Mouse (Mus musculus): ENCODE data around the gene Dnajc13. TPM values are rescaled to one million over a fixed set of nuclear protein-coding genes. Genes with fewer than 3 reads are reported as not detected.

Dnajc13 gene
- polyA plus RNA-seq (2014; fragmentation: Nextera tagmentation; extraction: Ambion mirVana): 23.3 and 26.8 TPM in 2 replicates

GRCm38 (mm10) chr9:104262823-104263352 lies at the start of gene Dnajc13:
Dnajc13 (minus strand) TSS chr9:104262930.
- Histone ChIP-seq H3K9me3 (ENCODE audit: control insufficient read depth, low read length) (no peaks in the 10 kb centered on the region), H3K9ac (ENCODE audit: low read length) (peak within 1 kb of the TSS; percentile 87), H3K4me2 (ENCODE audit: low read depth) (peak within 1 kb of the TSS; percentile 66), H3K4me1 (ENCODE audit: control insufficient read depth, insufficient read depth, low read length) (0 out of 2 replicates have a peak, but pooled peaks cover 2% of the 10 kb centered on the region), H3K27me3 (ENCODE audit: control insufficient read depth, insufficient read depth, low read length) (no peaks in the 10 kb centered on the region), H3K27ac (ENCODE audit: low read depth, low read length) (peak within 1 kb of the TSS; percentile 81), H3K36me3 (ENCODE audit: control insufficient read depth, insufficient read depth, low read length) (no peaks in the 10 kb centered on the region), H3K4me3 (ENCODE audit: low read depth, low read length) (peak within 1 kb of the TSS; percentile 94)
- ATAC-seq (ENCODE audit: insufficient read depth, low FRiP score, low TSS enrichment) (peak; percentile 97), DNase-seq (ENCODE audit: low spot score) (peak; percentile 98)
- under 1% methylated on average over 58 of the region's 60 CpGs for WGBS

- no peak for ATAC-seq (ENCODE audit: insufficient read depth, low FRiP score, low TSS enrichment)
- Histone ChIP-seq H3K9me3 (ENCODE audit: control insufficient read depth, low read length) (no peaks in the 10 kb centered on the region), H3K36me3 (ENCODE audit: control insufficient read depth, insufficient read depth, low read length) (no peaks in the 10 kb centered on the region), H3K27ac (ENCODE audit: low read depth, low read length) (no peak overlapping the region), H3K27me3 (ENCODE audit: control insufficient read depth, insufficient read depth, low read length) (no peaks in the 10 kb centered on the region), H3K4me3 (ENCODE audit: low read depth, low read length) (no peak overlapping the region), H3K4me1 (ENCODE audit: control insufficient read depth, insufficient read depth, low read length) (no peaks in the 10 kb centered on the region), H3K9ac (ENCODE audit: low read length) (no peak overlapping the region), H3K4me2 (ENCODE audit: low read depth) (no peak overlapping the region)
- peak; percentile 74 for DNase-seq (ENCODE audit: low spot score)
- 14% methylated on average over 6 of the region's 6 CpGs for WGBS
These were observed 44.0 kb upstream of the Dnajc13 start for GRCm38 (mm10) chr9:104306734-104307133.

GRCm38 (mm10) chr9:104305333-104306111 lies 42.8 kb upstream of the Dnajc13 start:
- H3K4me1 ChIP-seq (ENCODE audit: control insufficient read depth, insufficient read depth, low read length): no peaks in the 10 kb centered on the region
- no peak overlapping the region for H3K27ac ChIP-seq (ENCODE audit: low read depth, low read length)
- no peak overlapping the region for H3K4me2 ChIP-seq (ENCODE audit: low read depth)
- no peaks in the 10 kb centered on the region for H3K9me3 ChIP-seq (ENCODE audit: control insufficient read depth, low read length)
- no peak overlapping the region for H3K4me3 ChIP-seq (ENCODE audit: low read depth, low read length)
- no peaks in the 10 kb centered on the region for H3K27me3 ChIP-seq (ENCODE audit: control insufficient read depth, insufficient read depth, low read length)
- WGBS: 94% methylated on average over 6 of the region's 6 CpGs
- ATAC-seq (ENCODE audit: insufficient read depth, low FRiP score, low TSS enrichment) (no peak), DNase-seq (ENCODE audit: low spot score) (no peak)
- H3K9ac ChIP-seq (ENCODE audit: low read length): no peak overlapping the region
- no peaks in the 10 kb centered on the region for H3K36me3 ChIP-seq (ENCODE audit: control insufficient read depth, insufficient read depth, low read length)

- H3K27ac ChIP-seq (ENCODE audit: low read depth, low read length): no peak overlapping the region
- no peak for DNase-seq (ENCODE audit: low spot score)
- H3K36me3 ChIP-seq (ENCODE audit: control insufficient read depth, insufficient read depth, low read length): no peaks in the 10 kb centered on the region
- no peak for ATAC-seq (ENCODE audit: insufficient read depth, low FRiP score, low TSS enrichment)
- 76% methylated on average over 10 of the region's 10 CpGs for WGBS
- no peaks in the 10 kb centered on the region for H3K4me1 ChIP-seq (ENCODE audit: control insufficient read depth, insufficient read depth, low read length)
- H3K9ac ChIP-seq (ENCODE audit: low read length): no peak overlapping the region
- H3K4me2 ChIP-seq (ENCODE audit: low read depth): no peak overlapping the region
- no peaks in the 10 kb centered on the region for H3K9me3 ChIP-seq (ENCODE audit: control insufficient read depth, low read length)
- H3K4me3 ChIP-seq (ENCODE audit: low read depth, low read length): no peak overlapping the region
- no peaks in the 10 kb centered on the region for H3K27me3 ChIP-seq (ENCODE audit: control insufficient read depth, insufficient read depth, low read length)
These were observed 42.1 kb upstream of the Dnajc13 start for GRCm38 (mm10) chr9:104304800-104305199.

GRCm38 (mm10) chr9:104304376-104304775 lies 41.6 kb upstream of the Dnajc13 start:
- Histone ChIP-seq H3K27ac (ENCODE audit: low read depth, low read length) (no peak overlapping the region), H3K4me1 (ENCODE audit: control insufficient read depth, insufficient read depth, low read length) (no peaks in the 10 kb centered on the region), H3K9me3 (ENCODE audit: control insufficient read depth, low read length) (no peaks in the 10 kb centered on the region), H3K4me2 (ENCODE audit: low read depth) (no peak overlapping the region), H3K4me3 (ENCODE audit: low read depth, low read length) (no peak overlapping the region), H3K36me3 (ENCODE audit: control insufficient read depth, insufficient read depth, low read length) (no peaks in the 10 kb centered on the region), H3K27me3 (ENCODE audit: control insufficient read depth, insufficient read depth, low read length) (no peaks in the 10 kb centered on the region), H3K9ac (ENCODE audit: low read length) (no peak overlapping the region)
- no peak for DNase-seq (ENCODE audit: low spot score)
- WGBS: 78% methylated on average over 4 of the region's 4 CpGs
- no peak for ATAC-seq (ENCODE audit: insufficient read depth, low FRiP score, low TSS enrichment)

- WGBS: 86% methylated on average over 12 of the region's 12 CpGs
- DNase-seq (ENCODE audit: low spot score): no peak
These were observed 37.8 kb upstream of the Dnajc13 start for GRCm38 (mm10) chr9:104300569-104300968.

GRCm38 (mm10) chr9:104297041-104297440 lies 34.3 kb upstream of the Dnajc13 start:
- Histone ChIP-seq H3K4me2 (ENCODE audit: low read depth) (no peak overlapping the region), H3K9ac (ENCODE audit: low read length) (no peak overlapping the region), H3K36me3 (ENCODE audit: control insufficient read depth, insufficient read depth, low read length) (no peaks in the 10 kb centered on the region), H3K9me3 (ENCODE audit: control insufficient read depth, low read length) (no peaks in the 10 kb centered on the region), H3K4me1 (ENCODE audit: control insufficient read depth, insufficient read depth, low read length) (no peaks in the 10 kb centered on the region), H3K27ac (ENCODE audit: low read depth, low read length) (no peak overlapping the region), H3K27me3 (ENCODE audit: control insufficient read depth, insufficient read depth, low read length) (no peaks in the 10 kb centered on the region), H3K4me3 (ENCODE audit: low read depth, low read length) (no peak overlapping the region)
- DNase-seq (ENCODE audit: low spot score): no peak
- WGBS: 87% methylated on average over 3 of the region's 3 CpGs
- no peak for ATAC-seq (ENCODE audit: insufficient read depth, low FRiP score, low TSS enrichment)

More at GRCm38 (mm10) chr9:104300569-104300968, 37.8 kb upstream of the Dnajc13 start:
- Histone ChIP-seq H3K4me2 (ENCODE audit: low read depth) (no peak overlapping the region), H3K9ac (ENCODE audit: low read length) (no peak overlapping the region), H3K27me3 (ENCODE audit: control insufficient read depth, insufficient read depth, low read length) (no peaks in the 10 kb centered on the region), H3K27ac (ENCODE audit: low read depth, low read length) (no peak overlapping the region), H3K36me3 (ENCODE audit: control insufficient read depth, insufficient read depth, low read length) (no peaks in the 10 kb centered on the region), H3K4me3 (ENCODE audit: low read depth, low read length) (no peak overlapping the region), H3K9me3 (ENCODE audit: control insufficient read depth, low read length) (no peaks in the 10 kb centered on the region), H3K4me1 (ENCODE audit: control insufficient read depth, insufficient read depth, low read length) (no peaks in the 10 kb centered on the region)
- ATAC-seq (ENCODE audit: insufficient read depth, low FRiP score, low TSS enrichment): no peak

- WGBS: 72% methylated on average over 6 of the region's 6 CpGs
- no peak overlapping the region for H3K9ac ChIP-seq (ENCODE audit: low read length)
- no peaks in the 10 kb centered on the region for H3K27me3 ChIP-seq (ENCODE audit: control insufficient read depth, insufficient read depth, low read length)
- H3K4me2 ChIP-seq (ENCODE audit: low read depth): no peak overlapping the region
- no peak overlapping the region for H3K4me3 ChIP-seq (ENCODE audit: low read depth, low read length)
- ATAC-seq (ENCODE audit: insufficient read depth, low FRiP score, low TSS enrichment) (no peak), DNase-seq (ENCODE audit: low spot score) (no peak)
- no peaks in the 10 kb centered on the region for H3K4me1 ChIP-seq (ENCODE audit: control insufficient read depth, insufficient read depth, low read length)
- no peaks in the 10 kb centered on the region for H3K36me3 ChIP-seq (ENCODE audit: control insufficient read depth, insufficient read depth, low read length)
- no peak overlapping the region for H3K27ac ChIP-seq (ENCODE audit: low read depth, low read length)
- no peaks in the 10 kb centered on the region for H3K9me3 ChIP-seq (ENCODE audit: control insufficient read depth, low read length)
These were observed 22.2 kb upstream of the Dnajc13 start for GRCm38 (mm10) chr9:104284934-104285333.

- Histone ChIP-seq H3K4me1 (ENCODE audit: control insufficient read depth, insufficient read depth, low read length) (no peaks in the 10 kb centered on the region), H3K4me3 (ENCODE audit: low read depth, low read length) (no peak overlapping the region), H3K9me3 (ENCODE audit: control insufficient read depth, low read length) (no peaks in the 10 kb centered on the region), H3K27ac (ENCODE audit: low read depth, low read length) (no peak overlapping the region), H3K27me3 (ENCODE audit: control insufficient read depth, insufficient read depth, low read length) (no peaks in the 10 kb centered on the region), H3K36me3 (ENCODE audit: control insufficient read depth, insufficient read depth, low read length) (no peaks in the 10 kb centered on the region), H3K9ac (ENCODE audit: low read length) (no peak overlapping the region), H3K4me2 (ENCODE audit: low read depth) (no peak overlapping the region)
- ATAC-seq (ENCODE audit: insufficient read depth, low FRiP score, low TSS enrichment): no peak
- WGBS: 27% methylated on average over 8 of the region's 8 CpGs
- DNase-seq (ENCODE audit: low spot score): no peak
These were observed 19.8 kb upstream of the Dnajc13 start for GRCm38 (mm10) chr9:104282536-104282935.
